Mouse (Mus musculus): ENCODE data around the gene Tpte. TPM values are rescaled to one million over a fixed set of nuclear protein-coding genes. Genes with fewer than 3 reads are reported as not detected.
A peak's percentile ranks its signal among the peaks of the same experiment; 100 is the strongest.

Gene Tpte
- polyA plus RNA-seq, 1 experiment = not detected

DNA sequence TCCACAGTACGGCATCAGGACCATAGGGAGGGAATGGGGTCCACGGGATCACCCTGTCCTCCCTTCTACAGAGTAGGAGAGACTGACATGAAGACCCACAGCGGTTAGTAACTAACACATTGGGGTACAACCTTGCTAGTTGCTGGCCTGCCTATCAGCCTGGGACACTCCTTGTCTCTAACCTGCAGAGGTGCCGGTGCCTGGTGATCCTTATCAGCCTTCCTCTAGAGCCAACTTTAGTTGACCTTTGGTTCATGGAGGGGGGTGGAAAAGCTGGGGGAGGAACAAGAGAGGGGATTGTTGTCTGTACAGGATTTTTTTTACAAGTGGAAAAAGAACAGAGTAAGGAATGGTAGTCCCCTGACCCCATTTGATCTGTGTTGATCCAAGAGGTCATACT lies 111.2 kb downstream of the Tpte start:
- TF ChIP-seq CTCF (IDR thresholded peaks at IDR 0.05; ENCODE audit: low read depth, low read length) (no peak), EP300 (IDR thresholded peaks at IDR 0.05; ENCODE audit: insufficient read depth, low read depth, low read length) (no peak), POLR2A (IDR thresholded peaks at IDR 0.05; ENCODE audit: insufficient read depth, low read length) (no peak)
- no peak overlapping the region for H3K27ac ChIP-seq (ENCODE audit: insufficient read depth, low read length)
- no peak overlapping the region for H3K4me3 ChIP-seq (ENCODE audit: low read depth, low read length)
- peaks cover 23% of the 10 kb centered on the region for H3K36me3 ChIP-seq (ENCODE audit: control insufficient read depth, insufficient read depth, low read length, poor library complexity, severe bottlenecking)
- no peaks in the 10 kb centered on the region for H3K9me3 ChIP-seq (replicated peaks; ENCODE audit: control insufficient read depth, insufficient read depth, low read length, poor library complexity, severe bottlenecking)
- no peaks in the 10 kb centered on the region for H3K27me3 ChIP-seq (ENCODE audit: control insufficient read depth, insufficient read depth, low read length, poor library complexity, severe bottlenecking)
- no peak overlapping the region for H3K9ac ChIP-seq (ENCODE audit: low read depth, poor library complexity, severe bottlenecking)
- H3K4me1 ChIP-seq (ENCODE audit: control insufficient read depth, insufficient read depth, low read length) = no peaks in the 10 kb centered on the region

DNA sequence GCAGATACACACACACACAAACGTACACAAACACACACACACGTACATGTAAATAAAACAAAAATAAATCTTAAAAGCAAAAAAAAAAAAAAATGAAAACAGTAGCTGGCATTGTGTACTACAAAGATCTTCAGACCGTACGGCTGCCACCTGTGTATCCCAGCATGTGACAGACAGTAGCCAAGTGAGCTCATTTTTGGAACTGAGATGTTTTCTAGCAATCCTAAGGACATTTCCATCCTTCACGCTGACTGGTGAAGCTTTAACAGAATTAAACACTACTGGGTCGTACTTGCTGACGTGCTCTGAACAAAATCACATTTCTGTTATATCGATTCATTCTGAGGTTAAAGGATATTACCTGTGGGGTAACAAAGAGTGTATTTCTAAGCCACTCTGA lies 112.0 kb downstream of the Tpte start:
- TF ChIP-seq CTCF (IDR thresholded peaks at IDR 0.05; ENCODE audit: low read depth, low read length) (no peak), EP300 (IDR thresholded peaks at IDR 0.05; ENCODE audit: insufficient read depth, low read depth, low read length) (no peak), POLR2A (IDR thresholded peaks at IDR 0.05; ENCODE audit: insufficient read depth, low read length) (no peak)
- H3K27ac ChIP-seq (ENCODE audit: insufficient read depth, low read length) = no peak overlapping the region
- peaks cover 19% of the 10 kb centered on the region for H3K36me3 ChIP-seq (ENCODE audit: control insufficient read depth, insufficient read depth, low read length, poor library complexity, severe bottlenecking)
- H3K9me3 ChIP-seq (replicated peaks; ENCODE audit: control insufficient read depth, insufficient read depth, low read length, poor library complexity, severe bottlenecking) = no peaks in the 10 kb centered on the region
- no peaks in the 10 kb centered on the region for H3K27me3 ChIP-seq (ENCODE audit: control insufficient read depth, insufficient read depth, low read length, poor library complexity, severe bottlenecking)
- no peak overlapping the region for H3K4me3 ChIP-seq (ENCODE audit: low read depth, low read length)
- H3K4me1 ChIP-seq (ENCODE audit: control insufficient read depth, insufficient read depth, low read length) = no peaks in the 10 kb centered on the region
- no peak overlapping the region for H3K9ac ChIP-seq (ENCODE audit: low read depth, poor library complexity, severe bottlenecking)

DNA sequence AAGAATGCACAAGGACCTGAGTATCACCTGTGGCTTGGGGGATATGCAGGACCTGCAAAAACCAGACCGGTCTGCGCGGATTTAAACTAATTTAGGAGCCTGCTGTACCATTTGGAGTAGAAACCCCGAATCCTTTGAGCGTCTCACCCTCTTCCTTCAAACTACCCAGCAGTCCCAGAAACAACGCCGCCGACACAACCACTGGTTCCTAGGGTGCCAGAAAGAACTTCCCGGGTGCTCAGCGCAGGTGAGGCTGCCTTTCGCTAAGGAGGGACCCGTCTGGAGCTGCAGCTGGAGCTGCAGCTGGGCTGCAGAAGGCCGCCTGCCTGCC lies 114.5 kb downstream of the Tpte start:
- H3K9me3 ChIP-seq (replicated peaks; ENCODE audit: control insufficient read depth, insufficient read depth, low read length, poor library complexity, severe bottlenecking) = no peaks in the 10 kb centered on the region
- H3K27ac ChIP-seq (ENCODE audit: insufficient read depth, low read length) = no peak overlapping the region
- H3K9ac ChIP-seq (ENCODE audit: low read depth, poor library complexity, severe bottlenecking) = peak overlapping the region; percentile 99
- no peaks in the 10 kb centered on the region for H3K4me1 ChIP-seq (ENCODE audit: control insufficient read depth, insufficient read depth, low read length)
- TF ChIP-seq CTCF (IDR thresholded peaks at IDR 0.05; ENCODE audit: low read depth, low read length) (no peak), POLR2A (IDR thresholded peaks at IDR 0.05; ENCODE audit: insufficient read depth, low read length) (no peak), EP300 (IDR thresholded peaks at IDR 0.05; ENCODE audit: insufficient read depth, low read depth, low read length) (no peak)
- H3K36me3 ChIP-seq (ENCODE audit: control insufficient read depth, insufficient read depth, low read length, poor library complexity, severe bottlenecking) = peaks cover 10% of the 10 kb centered on the region; the same call in 1 of the 2 replicates
- peak overlapping the region; percentile 94 for H3K4me3 ChIP-seq (ENCODE audit: low read depth, low read length)
- no peaks in the 10 kb centered on the region for H3K27me3 ChIP-seq (ENCODE audit: control insufficient read depth, insufficient read depth, low read length, poor library complexity, severe bottlenecking)

- H3K27ac ChIP-seq (ENCODE audit: insufficient read depth, low read length) = peak within 1 kb of the TSS; percentile 22; the same call in 1 of the 2 replicates
- no peaks in the 10 kb centered on the region for H3K4me1 ChIP-seq (ENCODE audit: control insufficient read depth, insufficient read depth, low read length)
- TF ChIP-seq POLR2A (IDR thresholded peaks at IDR 0.05; ENCODE audit: insufficient read depth, low read length) = peak; percentile 99
- TF ChIP-seq EP300 (IDR thresholded peaks at IDR 0.05; ENCODE audit: insufficient read depth, low read depth, low read length) = no peak
- peak within 1 kb of the TSS; percentile 94 for H3K4me3 ChIP-seq (ENCODE audit: low read depth, low read length)
- H3K9me3 ChIP-seq (replicated peaks; ENCODE audit: control insufficient read depth, insufficient read depth, low read length, poor library complexity, severe bottlenecking) = no peaks in the 10 kb centered on the region
- peaks cover 8% of the 10 kb centered on the region; the same call in 1 of the 2 replicates for H3K36me3 ChIP-seq (ENCODE audit: control insufficient read depth, insufficient read depth, low read length, poor library complexity, severe bottlenecking)
- no peaks in the 10 kb centered on the region for H3K27me3 ChIP-seq (ENCODE audit: control insufficient read depth, insufficient read depth, low read length, poor library complexity, severe bottlenecking)
- H3K9ac ChIP-seq (ENCODE audit: low read depth, poor library complexity, severe bottlenecking) = peak within 1 kb of the TSS; percentile 99
Observed at GRCm38 (mm10) chr8:22398142-22398951, 115.1 kb downstream of the Tpte start, which contains the start of gene Slc25a15. Slc25a15 (minus strand) TSS chr8:22398597.

GRCm38 (mm10) chr8:22399285-22399880 lies 116.1 kb downstream of the Tpte start:
- Histone ChIP-seq H3K9ac (ENCODE audit: low read depth, poor library complexity, severe bottlenecking) (peak overlapping the region; percentile 99; the same call in 1 of the 2 replicates), H3K36me3 (ENCODE audit: control insufficient read depth, insufficient read depth, low read length, poor library complexity, severe bottlenecking) (peaks cover 5% of the 10 kb centered on the region; the same call in 1 of the 2 replicates), H3K4me1 (ENCODE audit: control insufficient read depth, insufficient read depth, low read length) (no peaks in the 10 kb centered on the region), H3K27ac (ENCODE audit: insufficient read depth, low read length) (no peak overlapping the region), H3K9me3 (replicated peaks; ENCODE audit: control insufficient read depth, insufficient read depth, low read length, poor library complexity, severe bottlenecking) (no peaks in the 10 kb centered on the region), H3K27me3 (ENCODE audit: control insufficient read depth, insufficient read depth, low read length, poor library complexity, severe bottlenecking) (no peaks in the 10 kb centered on the region), H3K4me3 (ENCODE audit: low read depth, low read length) (no peak overlapping the region)
- TF ChIP-seq EP300 (IDR thresholded peaks at IDR 0.05; ENCODE audit: insufficient read depth, low read depth, low read length) = no peak
- no peak for TF ChIP-seq POLR2A (IDR thresholded peaks at IDR 0.05; ENCODE audit: insufficient read depth, low read length)
- TF ChIP-seq CTCF (IDR thresholded peaks at IDR 0.05; ENCODE audit: low read depth, low read length) = peak; percentile 13

DNA sequence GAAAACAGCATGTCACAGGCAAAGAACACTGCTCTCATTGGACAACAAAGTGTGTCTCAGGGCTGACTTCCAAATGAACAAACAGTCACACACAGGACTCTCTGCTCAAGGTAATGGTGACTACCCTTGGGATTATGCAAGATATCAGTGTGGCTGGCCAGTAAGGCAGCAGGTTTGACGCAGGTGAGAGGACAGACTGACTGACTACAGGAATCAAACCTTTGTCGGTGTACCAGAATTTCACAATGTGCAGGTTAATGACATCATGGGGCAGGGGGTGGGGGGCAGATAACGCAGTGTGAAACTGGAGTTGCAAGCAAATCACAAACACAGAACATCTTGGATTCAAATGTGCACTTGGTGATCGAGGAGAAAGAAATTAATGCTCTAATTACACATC lies 117.4 kb downstream of the Tpte start:
- Histone ChIP-seq H3K9me3 (replicated peaks; ENCODE audit: control insufficient read depth, insufficient read depth, low read length, poor library complexity, severe bottlenecking) (no peaks in the 10 kb centered on the region), H3K27ac (ENCODE audit: insufficient read depth, low read length) (no peak overlapping the region), H3K27me3 (ENCODE audit: control insufficient read depth, insufficient read depth, low read length, poor library complexity, severe bottlenecking) (no peaks in the 10 kb centered on the region), H3K4me3 (ENCODE audit: low read depth, low read length) (no peak overlapping the region), H3K4me1 (ENCODE audit: control insufficient read depth, insufficient read depth, low read length) (no peaks in the 10 kb centered on the region), H3K9ac (ENCODE audit: low read depth, poor library complexity, severe bottlenecking) (no peak overlapping the region), H3K36me3 (ENCODE audit: control insufficient read depth, insufficient read depth, low read length, poor library complexity, severe bottlenecking) (no peaks in the 10 kb centered on the region)
- TF ChIP-seq CTCF (IDR thresholded peaks at IDR 0.05; ENCODE audit: low read depth, low read length) (no peak), POLR2A (IDR thresholded peaks at IDR 0.05; ENCODE audit: insufficient read depth, low read length) (no peak), EP300 (IDR thresholded peaks at IDR 0.05; ENCODE audit: insufficient read depth, low read depth, low read length) (no peak)
